Mouse (Mus musculus): ENCODE results near the gene 1700080E11Rik. TPM values are rescaled to one million over a fixed set of nuclear protein-coding genes. Genes with fewer than 3 reads are reported as not detected.

1700080E11Rik gene
- not detected in 2 replicates for total RNA-seq (2014; rRNA removed)
- not detected in 2 replicates for polyA plus RNA-seq (2012; rRNA removed)

DNA sequence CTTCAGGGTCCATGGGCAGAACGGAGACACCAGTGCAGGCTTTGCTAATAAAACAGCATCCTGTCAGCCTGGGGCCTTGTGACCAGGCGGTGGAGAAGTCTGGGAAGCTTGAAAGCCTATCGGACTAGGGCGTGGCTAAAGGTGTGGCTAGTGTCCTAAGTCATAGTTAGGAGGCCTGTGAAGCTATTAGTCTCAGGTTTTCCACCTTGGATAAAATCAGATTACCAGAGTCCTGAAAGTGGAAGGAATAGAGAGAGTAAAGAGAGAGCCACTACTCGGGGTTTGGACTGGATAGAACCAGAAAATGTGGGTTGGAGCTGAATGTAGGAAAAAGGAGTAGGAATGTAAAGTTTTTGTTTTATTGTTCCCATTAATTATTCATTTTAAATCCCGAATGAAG is at the start of gene 1700080E11Rik:
1700080E11Rik (minus strand) TSS at position 101 of the 400 bp plus-strand sequence.
- TF ChIP-seq POLR2A (IDR thresholded peaks at IDR 0.05; ENCODE audit: extremely low read depth, insufficient read depth, low read length) (no peak), CTCF (IDR thresholded peaks at IDR 0.05; ENCODE audit: low read depth, low read length) (no peak)
- H3K36me3 ChIP-seq (ENCODE audit: control insufficient read depth, insufficient read depth, low read length), result no peaks in the 10 kb centered on the region
- H3K27me3 ChIP-seq (ENCODE audit: control insufficient read depth, insufficient read depth, low read length), result no peaks in the 10 kb centered on the region
- no peaks in the 10 kb centered on the region for H3K79me2 ChIP-seq (ENCODE audit: control insufficient read depth, insufficient read depth, low read length)
- DNase-seq (ENCODE audit: extremely low read depth, low read depth, low spot score), result no peak
- no peaks in the 10 kb centered on the region for H3K4me1 ChIP-seq (ENCODE audit: control insufficient read depth, insufficient read depth, low read length)
- no peak within 1 kb of the TSS for H3K27ac ChIP-seq (replicated peaks; ENCODE audit: insufficient read depth, low read depth, low read length)
- H3K9ac ChIP-seq (ENCODE audit: low read depth, low read length), result no peak within 1 kb of the TSS
- WGBS, result 76% methylated on average over 6 of the region's 6 CpGs
- no peak within 1 kb of the TSS for H3K4me3 ChIP-seq (ENCODE audit: insufficient read depth, low read depth, low read length)

DNA sequence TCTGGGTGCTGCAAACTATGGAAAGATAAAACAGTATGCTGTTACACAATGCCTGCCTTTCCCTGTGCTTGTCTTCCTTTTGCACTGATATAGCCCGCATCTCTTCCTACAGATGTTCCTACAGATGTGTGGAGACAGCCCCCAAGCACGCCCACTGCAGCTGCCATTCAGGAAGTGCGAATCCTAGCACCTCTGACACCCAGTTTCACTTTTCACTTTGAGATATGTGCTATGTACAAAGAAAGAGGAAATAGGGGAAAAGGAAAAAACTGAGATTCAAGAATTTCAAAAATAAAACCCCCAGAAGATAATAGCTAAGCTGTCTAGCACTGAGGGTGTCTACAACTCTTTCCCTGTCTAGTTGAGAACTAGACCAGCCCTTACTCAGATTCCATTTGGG is 41.8 kb upstream of the 1700080E11Rik start:
- Histone ChIP-seq H3K27me3 (ENCODE audit: control insufficient read depth, insufficient read depth, low read length) (no peaks in the 10 kb centered on the region; the same call in 1 of the 2 replicates), H3K36me3 (ENCODE audit: control insufficient read depth, insufficient read depth, low read length) (no peaks in the 10 kb centered on the region), H3K4me1 (ENCODE audit: control insufficient read depth, insufficient read depth, low read length) (no peaks in the 10 kb centered on the region), H3K27ac (replicated peaks; ENCODE audit: insufficient read depth, low read depth, low read length) (no peak overlapping the region), H3K4me3 (ENCODE audit: insufficient read depth, low read depth, low read length) (no peak overlapping the region), H3K9ac (ENCODE audit: low read depth, low read length) (no peak overlapping the region), H3K79me2 (ENCODE audit: control insufficient read depth, insufficient read depth, low read length) (no peaks in the 10 kb centered on the region)
- TF ChIP-seq POLR2A (IDR thresholded peaks at IDR 0.05; ENCODE audit: extremely low read depth, insufficient read depth, low read length) (no peak), CTCF (IDR thresholded peaks at IDR 0.05; ENCODE audit: low read depth, low read length) (no peak)
- 69% methylated on average over 3 of the region's 3 CpGs for WGBS
- DNase-seq (ENCODE audit: extremely low read depth, low read depth, low spot score), result no peak

DNA sequence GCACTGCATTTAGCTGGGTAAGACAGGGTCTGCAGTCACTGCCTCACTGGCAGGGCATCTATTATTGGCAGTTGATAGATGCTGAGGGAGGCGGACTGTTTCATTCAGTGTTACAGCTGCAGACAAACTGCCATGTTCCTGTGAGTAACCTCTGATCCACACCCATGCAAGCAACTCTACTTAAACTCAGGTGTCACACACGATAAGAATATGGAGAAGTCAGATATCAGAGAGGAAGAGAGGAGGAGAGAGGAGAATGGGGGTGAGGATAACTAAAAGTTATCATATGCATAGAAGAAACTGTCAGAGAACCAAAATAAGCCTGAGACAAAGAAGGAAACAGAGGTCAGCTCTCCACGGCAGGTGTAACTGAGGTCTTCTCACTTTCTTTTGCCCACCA is 37.5 kb upstream of the 1700080E11Rik start:
- H3K27me3 ChIP-seq (ENCODE audit: control insufficient read depth, insufficient read depth, low read length), result no peaks in the 10 kb centered on the region; the same call in 1 of the 2 replicates
- 83% methylated on average over 3 of the region's 3 CpGs for WGBS
- H3K9ac ChIP-seq (ENCODE audit: low read depth, low read length), result no peak overlapping the region
- H3K27ac ChIP-seq (replicated peaks; ENCODE audit: insufficient read depth, low read depth, low read length), result no peak overlapping the region
- no peaks in the 10 kb centered on the region for H3K4me1 ChIP-seq (ENCODE audit: control insufficient read depth, insufficient read depth, low read length)
- no peaks in the 10 kb centered on the region for H3K79me2 ChIP-seq (ENCODE audit: control insufficient read depth, insufficient read depth, low read length)
- H3K36me3 ChIP-seq (ENCODE audit: control insufficient read depth, insufficient read depth, low read length), result no peaks in the 10 kb centered on the region
- DNase-seq (ENCODE audit: extremely low read depth, low read depth, low spot score), result no peak
- no peak overlapping the region for H3K4me3 ChIP-seq (ENCODE audit: insufficient read depth, low read depth, low read length)
- TF ChIP-seq POLR2A (IDR thresholded peaks at IDR 0.05; ENCODE audit: extremely low read depth, insufficient read depth, low read length), result no peak
- no peak for TF ChIP-seq CTCF (IDR thresholded peaks at IDR 0.05; ENCODE audit: low read depth, low read length)

DNA sequence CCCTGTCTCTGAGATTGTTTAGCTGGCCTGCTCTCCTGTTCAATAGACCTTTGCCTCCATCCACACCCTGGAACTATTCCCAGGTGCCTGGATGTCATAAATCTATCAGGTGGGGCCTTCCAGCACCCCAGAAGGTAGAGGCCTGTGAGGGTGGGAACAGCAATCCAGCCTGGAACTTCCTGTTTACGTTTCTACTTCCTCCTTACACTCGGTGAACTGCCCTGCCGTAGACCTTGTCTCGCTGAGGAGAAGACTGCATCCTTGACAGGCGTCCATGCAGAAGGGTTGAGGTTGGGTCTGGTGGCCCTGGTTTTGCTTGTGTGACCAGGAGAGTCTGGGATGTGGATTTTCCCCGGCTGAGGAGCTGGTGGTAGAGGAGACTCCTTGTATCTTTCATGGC is 5.7 kb downstream of the 1700080E11Rik start:
- no peaks in the 10 kb centered on the region for H3K79me2 ChIP-seq (ENCODE audit: control insufficient read depth, insufficient read depth, low read length)
- no peaks in the 10 kb centered on the region for H3K27me3 ChIP-seq (ENCODE audit: control insufficient read depth, insufficient read depth, low read length)
- H3K4me1 ChIP-seq (ENCODE audit: control insufficient read depth, insufficient read depth, low read length), result no peaks in the 10 kb centered on the region
- no peak overlapping the region for H3K9ac ChIP-seq (ENCODE audit: low read depth, low read length)
- H3K36me3 ChIP-seq (ENCODE audit: control insufficient read depth, insufficient read depth, low read length), result no peaks in the 10 kb centered on the region
- no peak overlapping the region for H3K4me3 ChIP-seq (ENCODE audit: insufficient read depth, low read depth, low read length)
- no peak for TF ChIP-seq POLR2A (IDR thresholded peaks at IDR 0.05; ENCODE audit: extremely low read depth, insufficient read depth, low read length)
- TF ChIP-seq CTCF (IDR thresholded peaks at IDR 0.05; ENCODE audit: low read depth, low read length), result no peak
- DNase-seq (ENCODE audit: extremely low read depth, low read depth, low spot score), result no peak
- 69% methylated on average over 6 of the region's 6 CpGs for WGBS
- H3K27ac ChIP-seq (replicated peaks; ENCODE audit: insufficient read depth, low read depth, low read length), result no peak overlapping the region

DNA sequence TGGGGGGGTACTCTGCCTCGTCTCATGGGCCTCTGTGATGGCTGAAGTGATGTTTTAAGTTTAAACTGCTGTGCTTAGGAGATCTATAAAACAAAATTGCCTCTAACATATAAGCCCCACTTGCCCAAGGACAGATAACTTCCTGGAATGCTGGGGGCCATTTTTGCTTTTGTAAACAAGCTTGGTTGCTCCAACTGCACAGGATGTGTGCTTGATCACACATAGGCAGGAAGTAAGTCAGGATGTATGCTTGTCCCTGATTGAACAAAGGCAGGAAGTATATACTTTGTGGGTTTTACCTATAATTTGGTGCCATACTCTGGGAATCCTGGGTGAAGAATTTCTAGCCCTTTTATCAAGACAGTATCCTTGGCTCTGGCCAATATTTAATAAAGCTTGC is 8.5 kb downstream of the 1700080E11Rik start:
- no peaks in the 10 kb centered on the region for H3K79me2 ChIP-seq (ENCODE audit: control insufficient read depth, insufficient read depth, low read length)
- H3K36me3 ChIP-seq (ENCODE audit: control insufficient read depth, insufficient read depth, low read length), result no peaks in the 10 kb centered on the region
- 44% methylated on average over 1 of the region's 1 CpGs for WGBS
- H3K27ac ChIP-seq (replicated peaks; ENCODE audit: insufficient read depth, low read depth, low read length), result no peak overlapping the region
- no peak overlapping the region for H3K4me3 ChIP-seq (ENCODE audit: insufficient read depth, low read depth, low read length)
- no peaks in the 10 kb centered on the region for H3K27me3 ChIP-seq (ENCODE audit: control insufficient read depth, insufficient read depth, low read length)
- H3K9ac ChIP-seq (ENCODE audit: low read depth, low read length), result no peak overlapping the region
- H3K4me1 ChIP-seq (ENCODE audit: control insufficient read depth, insufficient read depth, low read length), result no peaks in the 10 kb centered on the region
- no peak for DNase-seq (ENCODE audit: extremely low read depth, low read depth, low spot score)
- TF ChIP-seq CTCF (IDR thresholded peaks at IDR 0.05; ENCODE audit: low read depth, low read length) (no peak), POLR2A (IDR thresholded peaks at IDR 0.05; ENCODE audit: extremely low read depth, insufficient read depth, low read length) (no peak)

DNA sequence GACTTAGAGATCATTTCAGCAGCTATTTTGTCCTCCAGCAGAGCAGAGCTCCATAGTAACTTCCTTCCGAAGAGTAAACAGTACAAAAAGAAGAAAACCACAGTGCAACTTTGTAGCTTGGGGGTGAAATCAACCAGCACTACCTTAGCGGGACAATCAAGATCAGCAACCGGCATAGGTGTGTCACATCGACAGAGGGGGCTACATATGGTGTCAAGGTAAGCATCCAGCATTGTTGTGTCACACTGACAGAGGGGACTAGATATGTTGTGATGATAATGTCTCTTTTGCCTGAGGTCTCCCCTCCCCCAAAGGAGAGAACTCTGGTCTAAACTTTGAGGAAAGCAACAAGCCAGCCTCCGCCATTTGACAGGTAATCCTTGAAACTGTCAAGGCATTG is 10.4 kb downstream of the 1700080E11Rik start:
- Histone ChIP-seq H3K27me3 (ENCODE audit: control insufficient read depth, insufficient read depth, low read length) (no peaks in the 10 kb centered on the region), H3K4me3 (ENCODE audit: insufficient read depth, low read depth, low read length) (no peak overlapping the region), H3K79me2 (ENCODE audit: control insufficient read depth, insufficient read depth, low read length) (no peaks in the 10 kb centered on the region), H3K9ac (ENCODE audit: low read depth, low read length) (no peak overlapping the region), H3K27ac (replicated peaks; ENCODE audit: insufficient read depth, low read depth, low read length) (no peak overlapping the region), H3K36me3 (ENCODE audit: control insufficient read depth, insufficient read depth, low read length) (no peaks in the 10 kb centered on the region), H3K4me1 (ENCODE audit: control insufficient read depth, insufficient read depth, low read length) (peaks cover 3% of the 10 kb centered on the region; the same call in 1 of the 2 replicates)
- DNase-seq (ENCODE audit: extremely low read depth, low read depth, low spot score), result no peak
- 75% methylated on average over 5 of the region's 5 CpGs for WGBS
- no peak for TF ChIP-seq POLR2A (IDR thresholded peaks at IDR 0.05; ENCODE audit: extremely low read depth, insufficient read depth, low read length)
- no peak for TF ChIP-seq CTCF (IDR thresholded peaks at IDR 0.05; ENCODE audit: low read depth, low read length)
